Mouse (Mus musculus): ENCODE measurements at regions not wholly inside any gene's neighbourhood (a gene's known extent, or its start where the extent isn't known, plus 50 kb on each side); places are given as distances from the start of the nearest gene placed in this dataset.

- TF ChIP-seq CTCF (IDR thresholded peaks at IDR 0.05; ENCODE audit: control insufficient read depth, insufficient read depth, insufficient replicate concordance, low read depth, low read length) (no peak), POLR2A (IDR thresholded peaks at IDR 0.05; ENCODE audit: control insufficient read depth, low read depth, low read length) (no peak)
Measured at GRCm38 (mm10) chr6:89215021-89215420, 147.4 kb downstream of the Plxna1 start.

Measured in testis, adult 2 months (tissue).